Mouse (Mus musculus): Measurements from ENCODE around the gene Chst12. TPM values are rescaled to one million over a fixed set of nuclear protein-coding genes. Genes with fewer than 3 reads are reported as not detected.

Gene Chst12
- polyA plus RNA-seq, 1 experiment from 2014 or later: 17.7 TPM

- 93% methylated on average over 19 of the region's 19 CpGs for WGBS
- H3K9me3 ChIP-seq (ENCODE audit: control insufficient read depth, low read length): no peaks in the 10 kb centered on the region
Measured at GRCm38 (mm10) chr5:140546332-140546731, 41.0 kb downstream of the Chst12 start.

GRCm38 (mm10) chr5:140549306-140550047 lies 44.1 kb downstream of the Chst12 start:
- Histone ChIP-seq H3K4me3 (replicated peaks; ENCODE audit: low read length) (no peak overlapping the region), H3K36me3 (ENCODE audit: control insufficient read depth, insufficient read depth) (no peaks in the 10 kb centered on the region), H3K9me3 (ENCODE audit: control insufficient read depth, low read length) (no peaks in the 10 kb centered on the region), H3K27me3 (replicated peaks; ENCODE audit: control insufficient read depth, insufficient read depth, low read length) (no peaks in the 10 kb centered on the region), H3K4me1 (replicated peaks; ENCODE audit: control insufficient read depth, insufficient read depth, low read length) (peaks cover 9% of the 10 kb centered on the region), H3K9ac (replicated peaks; ENCODE audit: low read depth, low read length) (peak overlapping the region; percentile 9; the same call in 1 of the 2 replicates), H3K4me2 (ENCODE audit: low read length) (peak overlapping the region; percentile 33), H3K27ac (ENCODE audit: low read length) (peak overlapping the region; percentile 61)
- ATAC-seq: peak; percentile 91
- 2% methylated on average over 17 of the region's 17 CpGs for WGBS

More at GRCm38 (mm10) chr5:140546332-140546731, 41.0 kb downstream of the Chst12 start:
- ATAC-seq: no peak
- no peak overlapping the region for H3K4me3 ChIP-seq (replicated peaks; ENCODE audit: low read length)
- H3K36me3 ChIP-seq (ENCODE audit: control insufficient read depth, insufficient read depth): no peaks in the 10 kb centered on the region
- no peak overlapping the region for H3K9ac ChIP-seq (replicated peaks; ENCODE audit: low read depth, low read length)
- no peaks in the 10 kb centered on the region for H3K27me3 ChIP-seq (replicated peaks; ENCODE audit: control insufficient read depth, insufficient read depth, low read length)
- H3K4me2 ChIP-seq (ENCODE audit: low read length): no peak overlapping the region
- H3K27ac ChIP-seq (ENCODE audit: low read length): no peak overlapping the region
- peaks cover 18% of the 10 kb centered on the region for H3K4me1 ChIP-seq (replicated peaks; ENCODE audit: control insufficient read depth, insufficient read depth, low read length)

- no peaks in the 10 kb centered on the region for H3K27me3 ChIP-seq (replicated peaks; ENCODE audit: control insufficient read depth, insufficient read depth, low read length)
- WGBS: 95% methylated on average over 7 of the region's 7 CpGs
- H3K4me1 ChIP-seq (replicated peaks; ENCODE audit: control insufficient read depth, insufficient read depth, low read length): peaks cover 9% of the 10 kb centered on the region
- no peak overlapping the region for H3K27ac ChIP-seq (ENCODE audit: low read length)
- no peaks in the 10 kb centered on the region for H3K36me3 ChIP-seq (ENCODE audit: control insufficient read depth, insufficient read depth)
- no peak overlapping the region for H3K4me2 ChIP-seq (ENCODE audit: low read length)
- H3K9ac ChIP-seq (replicated peaks; ENCODE audit: low read depth, low read length): no peak overlapping the region
- no peak overlapping the region for H3K4me3 ChIP-seq (replicated peaks; ENCODE audit: low read length)
- no peak for ATAC-seq
- H3K9me3 ChIP-seq (ENCODE audit: control insufficient read depth, low read length): no peaks in the 10 kb centered on the region
Measured at GRCm38 (mm10) chr5:140553719-140554118, 48.4 kb downstream of the Chst12 start.

- Histone ChIP-seq H3K27ac (ENCODE audit: low read length) (no peak overlapping the region), H3K4me1 (replicated peaks; ENCODE audit: control insufficient read depth, insufficient read depth, low read length) (no peaks in the 10 kb centered on the region), H3K4me3 (replicated peaks; ENCODE audit: low read length) (no peak overlapping the region), H3K36me3 (ENCODE audit: control insufficient read depth, insufficient read depth) (no peaks in the 10 kb centered on the region), H3K9ac (replicated peaks; ENCODE audit: low read depth, low read length) (no peak overlapping the region), H3K27me3 (replicated peaks; ENCODE audit: control insufficient read depth, insufficient read depth, low read length) (no peaks in the 10 kb centered on the region), H3K9me3 (ENCODE audit: control insufficient read depth, low read length) (no peaks in the 10 kb centered on the region), H3K4me2 (ENCODE audit: low read length) (no peak overlapping the region)
- no peak for ATAC-seq
- WGBS: 45% methylated on average over 3 of the region's 3 CpGs
Measured at GRCm38 (mm10) chr5:140556859-140557258, 51.5 kb downstream of the Chst12 start.

- no peak overlapping the region for H3K9ac ChIP-seq (replicated peaks; ENCODE audit: low read depth, low read length)
- H3K4me1 ChIP-seq (replicated peaks; ENCODE audit: control insufficient read depth, insufficient read depth, low read length): peaks cover 3% of the 10 kb centered on the region; the same call in 1 of the 2 replicates
- WGBS: 84% methylated on average over 9 of the region's 9 CpGs
- ATAC-seq: no peak
- no peaks in the 10 kb centered on the region for H3K36me3 ChIP-seq (ENCODE audit: control insufficient read depth, insufficient read depth)
- no peak overlapping the region for H3K27ac ChIP-seq (ENCODE audit: low read length)
- no peak overlapping the region for H3K4me2 ChIP-seq (ENCODE audit: low read length)
- no peaks in the 10 kb centered on the region for H3K27me3 ChIP-seq (replicated peaks; ENCODE audit: control insufficient read depth, insufficient read depth, low read length)
- H3K9me3 ChIP-seq (ENCODE audit: control insufficient read depth, low read length): no peaks in the 10 kb centered on the region
- no peak overlapping the region for H3K4me3 ChIP-seq (replicated peaks; ENCODE audit: low read length)
Measured at GRCm38 (mm10) chr5:140562601-140563000, 57.3 kb downstream of the Chst12 start.

- Histone ChIP-seq H3K9ac (replicated peaks; ENCODE audit: low read depth, low read length) (no peak within 1 kb of the TSS), H3K27me3 (replicated peaks; ENCODE audit: control insufficient read depth, insufficient read depth, low read length) (no peaks in the 10 kb centered on the region), H3K4me3 (replicated peaks; ENCODE audit: low read length) (no peak within 1 kb of the TSS), H3K36me3 (ENCODE audit: control insufficient read depth, insufficient read depth) (no peaks in the 10 kb centered on the region), H3K4me1 (replicated peaks; ENCODE audit: control insufficient read depth, insufficient read depth, low read length) (peaks cover 6% of the 10 kb centered on the region; the same call in 1 of the 2 replicates), H3K27ac (ENCODE audit: low read length) (no peak within 1 kb of the TSS), H3K9me3 (ENCODE audit: control insufficient read depth, low read length) (no peaks in the 10 kb centered on the region), H3K4me2 (ENCODE audit: low read length) (no peak within 1 kb of the TSS)
- ATAC-seq: no peak
- WGBS: 87% methylated on average over 4 of the region's 4 CpGs
Measured at GRCm38 (mm10) chr5:140564896-140565295, 59.5 kb downstream of the Chst12 start, which contains the start of gene Grifin. TSS of gene Grifin (minus strand) at chr5:140565071.

GRCm38 (mm10) chr5:140565451-140565850 lies 60.1 kb downstream of the Chst12 start:
- H3K4me3 ChIP-seq (replicated peaks; ENCODE audit: low read length): no peak overlapping the region
- H3K36me3 ChIP-seq (ENCODE audit: control insufficient read depth, insufficient read depth): no peaks in the 10 kb centered on the region
- ATAC-seq: peak; percentile 76
- WGBS: 18% methylated on average over 5 of the region's 5 CpGs
- H3K27me3 ChIP-seq (replicated peaks; ENCODE audit: control insufficient read depth, insufficient read depth, low read length): no peaks in the 10 kb centered on the region
- no peaks in the 10 kb centered on the region for H3K9me3 ChIP-seq (ENCODE audit: control insufficient read depth, low read length)
- H3K4me2 ChIP-seq (ENCODE audit: low read length): no peak overlapping the region
- H3K27ac ChIP-seq (ENCODE audit: low read length): no peak overlapping the region
- H3K4me1 ChIP-seq (replicated peaks; ENCODE audit: control insufficient read depth, insufficient read depth, low read length): peaks cover 6% of the 10 kb centered on the region; the same call in 1 of the 2 replicates
- H3K9ac ChIP-seq (replicated peaks; ENCODE audit: low read depth, low read length): no peak overlapping the region

- Histone ChIP-seq H3K4me1 (replicated peaks; ENCODE audit: control insufficient read depth, insufficient read depth, low read length) (peaks cover 6% of the 10 kb centered on the region; the same call in 1 of the 2 replicates), H3K9me3 (ENCODE audit: control insufficient read depth, low read length) (no peaks in the 10 kb centered on the region), H3K36me3 (ENCODE audit: control insufficient read depth, insufficient read depth) (no peaks in the 10 kb centered on the region), H3K27me3 (replicated peaks; ENCODE audit: control insufficient read depth, insufficient read depth, low read length) (no peaks in the 10 kb centered on the region), H3K4me2 (ENCODE audit: low read length) (no peak overlapping the region), H3K27ac (ENCODE audit: low read length) (no peak overlapping the region), H3K9ac (replicated peaks; ENCODE audit: low read depth, low read length) (no peak overlapping the region), H3K4me3 (replicated peaks; ENCODE audit: low read length) (no peak overlapping the region)
- WGBS: 62% methylated on average over 6 of the region's 6 CpGs
- no peak for ATAC-seq
Measured at GRCm38 (mm10) chr5:140565856-140566255, 60.5 kb downstream of the Chst12 start.

GRCm38 (mm10) chr5:140566271-140566670 lies 60.9 kb downstream of the Chst12 start:
- H3K9me3 ChIP-seq (ENCODE audit: control insufficient read depth, low read length): no peaks in the 10 kb centered on the region
- 74% methylated on average over 4 of the region's 4 CpGs for WGBS
- no peak overlapping the region for H3K4me3 ChIP-seq (replicated peaks; ENCODE audit: low read length)
- no peaks in the 10 kb centered on the region for H3K36me3 ChIP-seq (ENCODE audit: control insufficient read depth, insufficient read depth)
- H3K27me3 ChIP-seq (replicated peaks; ENCODE audit: control insufficient read depth, insufficient read depth, low read length): no peaks in the 10 kb centered on the region
- ATAC-seq: no peak
- no peak overlapping the region for H3K4me2 ChIP-seq (ENCODE audit: low read length)
- peaks cover 6% of the 10 kb centered on the region; the same call in 1 of the 2 replicates for H3K4me1 ChIP-seq (replicated peaks; ENCODE audit: control insufficient read depth, insufficient read depth, low read length)
- no peak overlapping the region for H3K27ac ChIP-seq (ENCODE audit: low read length)
- no peak overlapping the region for H3K9ac ChIP-seq (replicated peaks; ENCODE audit: low read depth, low read length)

Data from forebrain, embryonic 16.5 days (tissue).